Mouse (Mus musculus): ENCODE results near the gene Cks2. TPM values are rescaled to one million over a fixed set of nuclear protein-coding genes. Genes with fewer than 3 reads are reported as not detected.

Gene Cks2
- total and polyA plus RNA-seq, 3 experiments: 243 to 846 (median 297) TPM

DNA sequence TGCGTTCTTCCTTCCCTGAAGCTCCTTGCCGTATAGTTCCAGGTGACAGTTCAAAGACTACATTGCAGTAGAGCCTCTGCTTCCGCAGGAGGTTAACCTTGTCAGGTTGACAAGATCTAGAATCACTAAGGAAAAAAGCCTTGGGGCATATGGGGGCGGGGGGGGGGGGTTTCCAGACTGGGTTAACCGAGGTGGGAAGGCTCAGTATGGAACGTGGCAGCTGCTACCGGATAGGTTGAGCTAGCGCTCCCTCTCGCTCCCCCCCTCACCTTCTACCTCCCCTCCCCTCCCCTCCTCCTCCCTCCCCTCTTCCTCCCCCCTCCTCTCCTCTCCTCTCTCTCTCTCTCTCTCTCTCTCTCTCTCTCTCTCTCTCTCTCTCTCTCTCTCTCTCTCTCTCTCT, 26.4 kb upstream of the Cks2 start:
- H3K9me3 ChIP-seq (replicated peaks; ENCODE audit: insufficient read depth, low read length): no peaks in the 10 kb centered on the region
- no peak overlapping the region for H3K9ac ChIP-seq (ENCODE audit: control insufficient read depth, low read depth, low read length, poor library complexity, severe bottlenecking)
- no peaks in the 10 kb centered on the region for H3K4me1 ChIP-seq (ENCODE audit: control insufficient read depth in 1 of 2, insufficient read depth in 2 of 2, low read length in 2 of 2)
- TF ChIP-seq POLR2AphosphoS2 (IDR thresholded peaks at IDR 0.05; ENCODE audit: low read length) (no peak), GABPA (IDR thresholded peaks at IDR 0.05; ENCODE audit: low read depth, low read length) (no peak), USF2 (IDR thresholded peaks at IDR 0.05; ENCODE audit: borderline replicate concordance in 1 of 2, insufficient read depth in 1 of 2, low read depth in 1 of 2, low read length in 2 of 2) (no peak), ZKSCAN1 (IDR thresholded peaks at IDR 0.05; ENCODE audit: low read depth, low read length) (no peak), BHLHE40 (IDR thresholded peaks at IDR 0.05; ENCODE audit: borderline replicate concordance, low read depth, low read length) (no peak), HCFC1 (IDR thresholded peaks at IDR 0.05; ENCODE audit: low read depth, low read length) (no peak), POLR2AphosphoS5 (IDR thresholded peaks at IDR 0.05; ENCODE audit: borderline replicate concordance, low read depth, low read length) (no peak), USF1 (IDR thresholded peaks at IDR 0.05; ENCODE audit: low read depth, low read length) (no peak), MEF2A (IDR thresholded peaks at IDR 0.05; ENCODE audit: extremely low read depth, insufficient replicate concordance, low read depth, low read length, poor library complexity, severe bottlenecking) (no peak), RCOR1 (IDR thresholded peaks at IDR 0.05; ENCODE audit: low read depth, low read length) (no peak), MAZ (IDR thresholded peaks at IDR 0.05; ENCODE audit: low read depth, low read length) (no peak), POLR2A (IDR thresholded peaks at IDR 0.05; ENCODE audit: control insufficient read depth in 1 of 2, insufficient read depth in 1 of 2, low read depth in 1 of 2, low read length in 2 of 2, poor library complexity in 1 of 2) (no peak)
- DNase-seq (ENCODE audit: low read depth, low spot score): no peak
- H3K4me3 ChIP-seq (ENCODE audit: control insufficient read depth in 1 of 2, insufficient read depth in 1 of 2, low read depth in 2 of 2, low read length in 2 of 2): no peak overlapping the region
- H3K27me3 ChIP-seq (ENCODE audit: control insufficient read depth in 1 of 2, insufficient read depth in 2 of 2, low read length in 2 of 2): no peaks in the 10 kb centered on the region
- H3K27ac ChIP-seq (ENCODE audit: control insufficient read depth, low read depth, low read length): no peak overlapping the region
- no peaks in the 10 kb centered on the region for H3K36me3 ChIP-seq (ENCODE audit: control insufficient read depth in 1 of 2, insufficient read depth in 2 of 2, low read length in 2 of 2)
- H3K79me2 ChIP-seq (ENCODE audit: control insufficient read depth, insufficient read depth, low read length, poor library complexity): no peaks in the 10 kb centered on the region

DNA sequence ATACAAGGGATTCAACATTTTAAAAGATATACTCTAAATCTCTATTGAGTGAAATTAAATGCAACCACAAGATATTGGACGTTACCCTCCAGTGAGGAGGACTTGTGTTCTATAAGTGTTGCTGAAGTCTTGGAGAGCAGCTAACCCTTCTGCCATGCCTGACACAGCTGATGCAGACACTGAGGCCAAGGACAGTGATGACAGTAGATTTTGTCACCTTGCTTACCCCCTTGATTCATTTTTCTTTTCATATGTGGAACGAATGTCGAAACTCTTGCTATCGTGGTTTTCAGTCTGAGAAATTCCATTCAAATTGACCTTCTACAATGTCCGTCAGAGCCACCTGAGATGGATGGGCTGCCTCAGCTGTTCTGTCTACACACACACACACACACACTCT, 22.4 kb upstream of the Cks2 start:
- Histone ChIP-seq H3K27me3 (ENCODE audit: control insufficient read depth in 1 of 2, insufficient read depth in 2 of 2, low read length in 2 of 2) (no peaks in the 10 kb centered on the region), H3K9ac (ENCODE audit: control insufficient read depth, low read depth, low read length, poor library complexity, severe bottlenecking) (no peak overlapping the region), H3K36me3 (ENCODE audit: control insufficient read depth in 1 of 2, insufficient read depth in 2 of 2, low read length in 2 of 2) (no peaks in the 10 kb centered on the region), H3K79me2 (ENCODE audit: control insufficient read depth, insufficient read depth, low read length, poor library complexity) (no peaks in the 10 kb centered on the region), H3K9me3 (replicated peaks; ENCODE audit: insufficient read depth, low read length) (no peaks in the 10 kb centered on the region), H3K4me3 (ENCODE audit: control insufficient read depth in 1 of 2, insufficient read depth in 1 of 2, low read depth in 2 of 2, low read length in 2 of 2) (no peak overlapping the region), H3K4me1 (ENCODE audit: control insufficient read depth in 1 of 2, insufficient read depth in 2 of 2, low read length in 2 of 2) (no peaks in the 10 kb centered on the region), H3K27ac (ENCODE audit: control insufficient read depth, low read depth, low read length) (no peak overlapping the region)
- DNase-seq (ENCODE audit: low read depth, low spot score): no peak
- no peak for TF ChIP-seq POLR2AphosphoS5 (IDR thresholded peaks at IDR 0.05; ENCODE audit: borderline replicate concordance, low read depth, low read length)
- no peak for TF ChIP-seq SMC3 (IDR thresholded peaks at IDR 0.05; ENCODE audit: low read depth, low read length)

DNA sequence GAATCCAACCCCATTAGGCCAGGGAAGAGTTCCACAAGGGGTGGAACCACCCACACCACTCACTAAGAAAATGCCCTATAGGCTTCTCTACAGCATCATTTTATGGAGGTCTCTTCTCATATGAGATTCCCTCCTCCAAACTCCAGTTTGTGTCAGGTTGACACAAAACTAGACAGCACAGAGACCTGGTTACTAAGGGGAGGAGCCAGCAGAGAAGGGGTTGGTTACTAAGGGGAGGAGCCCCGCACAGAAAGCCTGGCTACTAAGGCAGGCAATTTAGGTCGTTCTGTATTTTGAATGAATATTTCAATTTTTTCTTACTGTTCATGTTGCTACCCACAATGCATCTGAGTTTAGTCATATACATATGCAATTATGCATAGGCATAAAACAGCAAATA, 21.4 kb upstream of the Cks2 start:
- TF ChIP-seq MXI1 (IDR thresholded peaks at IDR 0.05; ENCODE audit: low read depth, low read length) (no peak), JUND (IDR thresholded peaks at IDR 0.05; ENCODE audit: low read depth, low read length) (no peak)
- Histone ChIP-seq H3K36me3 (ENCODE audit: control insufficient read depth in 1 of 2, insufficient read depth in 2 of 2, low read length in 2 of 2) (no peaks in the 10 kb centered on the region), H3K9me3 (replicated peaks; ENCODE audit: insufficient read depth, low read length) (no peaks in the 10 kb centered on the region), H3K4me1 (ENCODE audit: control insufficient read depth in 1 of 2, insufficient read depth in 2 of 2, low read length in 2 of 2) (no peaks in the 10 kb centered on the region), H3K79me2 (ENCODE audit: control insufficient read depth, insufficient read depth, low read length, poor library complexity) (no peaks in the 10 kb centered on the region), H3K9ac (ENCODE audit: control insufficient read depth, low read depth, low read length, poor library complexity, severe bottlenecking) (no peak overlapping the region), H3K27ac (ENCODE audit: control insufficient read depth, low read depth, low read length) (no peak overlapping the region), H3K27me3 (ENCODE audit: control insufficient read depth in 1 of 2, insufficient read depth in 2 of 2, low read length in 2 of 2) (peaks cover 0 to 3% of the 10 kb centered on the region in 2 experiments; a peak in 2 of 4 replicates), H3K4me3 (ENCODE audit: control insufficient read depth in 1 of 2, insufficient read depth in 1 of 2, low read depth in 2 of 2, low read length in 2 of 2) (no peak overlapping the region)
- DNase-seq (ENCODE audit: low read depth, low spot score): no peak
